ENCODE assay signal across 8 mouse cellular contexts in genomic region chr5:124113030-124113429, GRCm38 (mm10). TPM values are rescaled to one million over a fixed set of nuclear protein-coding genes. Genes with fewer than 3 reads are reported as not detected.
DNase-seq lines count a peak whose midpoint lies in the region; ATAC-seq lines count a peak whose summit lies in the region.

No protein-coding gene starts in this region.

- peak overlapping the region; percentile 84 for H3K4me3 ChIP-seq in embryonic facial prominence, embryonic 14.5 days (ENCODE audit: low read depth, low read length)
- H3K4me3 ChIP-seq in hindbrain, embryonic 10.5 days: peak overlapping the region; percentile 95
- H3K4me3 ChIP-seq in midbrain, embryonic 10.5 days: peak overlapping the region; percentile 96
- peak overlapping the region; percentile 97 for H3K4me3 ChIP-seq in stomach, embryonic 15.5 days (replicated peaks)

- peaks cover 8% of the 10 kb centered on the region for H3K36me3 ChIP-seq in embryonic facial prominence, embryonic 14.5 days (ENCODE audit: control insufficient read depth, insufficient read depth, low read length)
- peaks cover 23% of the 10 kb centered on the region for H3K36me3 ChIP-seq in hindbrain, embryonic 10.5 days
- peaks cover 17% of the 10 kb centered on the region for H3K36me3 ChIP-seq in midbrain, embryonic 10.5 days
- 0 out of 2 replicates have a peak, but pooled peaks cover 10% of the 10 kb centered on the region for H3K36me3 ChIP-seq in stomach, embryonic 15.5 days

- no peaks in the 10 kb centered on the region for H3K9me3 ChIP-seq in embryonic facial prominence, embryonic 14.5 days (ENCODE audit: control insufficient read depth, low read length)
- no peaks in the 10 kb centered on the region for H3K9me3 ChIP-seq in hindbrain, embryonic 10.5 days
- H3K9me3 ChIP-seq in midbrain, embryonic 10.5 days (replicated peaks): no peaks in the 10 kb centered on the region
- no peaks in the 10 kb centered on the region for H3K9me3 ChIP-seq in stomach, embryonic 15.5 days

- intact Hi-C loops in left cerebral cortex, postnatal 4 days (cut with DNase I): no loop called here

- no peak overlapping the region for H3K27ac ChIP-seq in embryonic facial prominence, embryonic 14.5 days (replicated peaks; ENCODE audit: low read depth, low read length)
- H3K27ac ChIP-seq in hindbrain, embryonic 10.5 days: peak overlapping the region; percentile 95
- peak overlapping the region; percentile 92 for H3K27ac ChIP-seq in midbrain, embryonic 10.5 days (replicated peaks)
- H3K27ac ChIP-seq in stomach, embryonic 15.5 days: peak overlapping the region; percentile 93

- no peaks in the 10 kb centered on the region for H3K27me3 ChIP-seq in embryonic facial prominence, embryonic 14.5 days (replicated peaks; ENCODE audit: control insufficient read depth, insufficient read depth, low read length)
- H3K27me3 ChIP-seq in hindbrain, embryonic 10.5 days (ENCODE audit: insufficient read depth, poor library complexity, severe bottlenecking): no peaks in the 10 kb centered on the region
- H3K27me3 ChIP-seq in midbrain, embryonic 10.5 days (ENCODE audit: low read depth, poor library complexity, severe bottlenecking): no peaks in the 10 kb centered on the region
- no peaks in the 10 kb centered on the region for H3K27me3 ChIP-seq in stomach, embryonic 15.5 days (replicated peaks)

- WGBS in embryonic facial prominence, embryonic 14.5 days: 18% methylated on average over 10 of the region's 14 CpGs
- 20% methylated on average over 14 of the region's 14 CpGs for WGBS in hindbrain, embryonic 10.5 days
- WGBS in midbrain, embryonic 10.5 days: 18% methylated on average over 14 of the region's 14 CpGs
- 16% methylated on average over 14 of the region's 14 CpGs for WGBS in stomach, embryonic 15.5 days

- H3K4me2 ChIP-seq in embryonic facial prominence, embryonic 14.5 days (ENCODE audit: low read depth, low read length): peak overlapping the region; percentile 94
- H3K4me2 ChIP-seq in stomach, embryonic 15.5 days: peak overlapping the region; percentile 93

- ATAC-seq in embryonic facial prominence, embryonic 14.5 days (ENCODE audit: low read depth): no peak
- ATAC-seq in stomach, embryonic 15.5 days (ENCODE audit: insufficient read depth, low FRiP score, low read depth): no peak

- peak; percentile 66 to 72 for DNase-seq in layer of hippocampus, adult 18-20 months (ENCODE audit: low spot score in 2 of 2)
- no peak for DNase-seq in layer of hippocampus, postnatal 25 days (ENCODE audit: extremely low spot score in 1 of 2, low spot score in 1 of 2)
- DNase-seq in adrenal gland, postnatal 10 days: peak; percentile 81
- DNase-seq in embryonic facial prominence, embryonic 14.5 days (ENCODE audit: low spot score): peak; percentile 33
- DNase-seq in hindbrain, embryonic 10.5 days (ENCODE audit: low spot score): peak; percentile 56
- peak; percentile 64 for DNase-seq in left cerebral cortex, postnatal 4 days
- peak; percentile 51 for DNase-seq in midbrain, embryonic 10.5 days (ENCODE audit: low spot score)

- H3K4me1 ChIP-seq in embryonic facial prominence, embryonic 14.5 days (ENCODE audit: control insufficient read depth, insufficient read depth, low read length): peaks cover 20% of the 10 kb centered on the region
- H3K4me1 ChIP-seq in hindbrain, embryonic 10.5 days (replicated peaks): peaks cover 50% of the 10 kb centered on the region
- H3K4me1 ChIP-seq in midbrain, embryonic 10.5 days: peaks cover 50% of the 10 kb centered on the region
- H3K4me1 ChIP-seq in stomach, embryonic 15.5 days: peaks cover 35% of the 10 kb centered on the region

- H3K9ac ChIP-seq in embryonic facial prominence, embryonic 14.5 days (ENCODE audit: low read depth, low read length): peak overlapping the region; percentile 80
- peak overlapping the region; percentile 69 for H3K9ac ChIP-seq in stomach, embryonic 15.5 days

RNA-seq across cellular contexts. Expression of gene Ogfod2, which starts 0.9 kb away (rescaled TPM):
- 10 to 100 TPM; 34.4 to 35.3 TPM for total RNA-seq in layer of hippocampus, adult 18-20 months (2021)
- total RNA-seq in layer of hippocampus, postnatal 25 days (2021): 10 to 100 TPM; 33.9 to 35.0 TPM
- total RNA-seq in adrenal gland, postnatal 10 days (2021): 10 to 100 TPM; 31.1 to 36.6 TPM
- 14.3 and 16.1 TPM in 2 replicates for polyA plus RNA-seq in embryonic facial prominence, embryonic 14.5 days (2014; fragmentation: Nextera tagmentation; extraction: Ambion mirVana)
- polyA plus RNA-seq in hindbrain, embryonic 10.5 days (2016; fragmentation: Nextera tagmentation; extraction: Ambion mirVana): 20.9 and 23.9 TPM in 2 replicates
- total RNA-seq in left cerebral cortex, postnatal 4 days (2021): 10 to 100 TPM; 32.5 to 34.1 TPM
- polyA plus RNA-seq in midbrain, embryonic 10.5 days (2016; fragmentation: Nextera tagmentation; extraction: Ambion mirVana): 18.1 TPM in 2 replicates
- polyA plus RNA-seq in stomach, embryonic 15.5 days (2015; fragmentation: Nextera tagmentation; extraction: Ambion mirVana): 24.2 and 25.7 TPM in 2 replicates

RNA-seq across cellular contexts. Expression of gene Arl6ip4, which starts 2.9 kb away (rescaled TPM):
- total RNA-seq in layer of hippocampus, adult 18-20 months (2021): 10 to 100 TPM; 48.3 to 54.6 TPM
- total RNA-seq in layer of hippocampus, postnatal 25 days (2021): 10 to 100 TPM; 44.9 to 45.8 TPM
- 10 to 100 TPM; 56.0 to 58.1 TPM for total RNA-seq in adrenal gland, postnatal 10 days (2021)
- polyA plus RNA-seq in embryonic facial prominence, embryonic 14.5 days (2014; fragmentation: Nextera tagmentation; extraction: Ambion mirVana): 76.5 and 77.5 TPM in 2 replicates
- polyA plus RNA-seq in hindbrain, embryonic 10.5 days (2016; fragmentation: Nextera tagmentation; extraction: Ambion mirVana): 117 and 126 TPM in 2 replicates
- total RNA-seq in left cerebral cortex, postnatal 4 days (2021): 10 to 100 TPM; 58.1 to 59.9 TPM
- 123 and 132 TPM in 2 replicates for polyA plus RNA-seq in midbrain, embryonic 10.5 days (2016; fragmentation: Nextera tagmentation; extraction: Ambion mirVana)
- 101 and 102 TPM in 2 replicates for polyA plus RNA-seq in stomach, embryonic 15.5 days (2015; fragmentation: Nextera tagmentation; extraction: Ambion mirVana)

RNA-seq across cellular contexts. Expression of gene Abcb9, which starts 17.4 kb away (rescaled TPM):
- 10 to 100 TPM; 30.6 to 33.4 TPM for total RNA-seq in layer of hippocampus, adult 18-20 months (2021)
- 10 to 100 TPM; 29.3 to 33.8 TPM for total RNA-seq in layer of hippocampus, postnatal 25 days (2021)
- total RNA-seq in adrenal gland, postnatal 10 days (2021): 10 to 100 TPM in 1 of 2 experiments, 1 to 10 TPM in 1; 9.9 to 13.4 TPM
- polyA plus RNA-seq in embryonic facial prominence, embryonic 14.5 days (2014; fragmentation: Nextera tagmentation; extraction: Ambion mirVana): 2.1 and 2.3 TPM in 2 replicates
- polyA plus RNA-seq in hindbrain, embryonic 10.5 days (2016; fragmentation: Nextera tagmentation; extraction: Ambion mirVana): 1.3 and 1.9 TPM in 2 replicates
- total RNA-seq in left cerebral cortex, postnatal 4 days (2021): 10 to 100 TPM; 26.5 to 28.8 TPM
- 0.54 and 1.1 TPM in 2 replicates for polyA plus RNA-seq in midbrain, embryonic 10.5 days (2016; fragmentation: Nextera tagmentation; extraction: Ambion mirVana)
- 3.4 TPM in 2 replicates for polyA plus RNA-seq in stomach, embryonic 15.5 days (2015; fragmentation: Nextera tagmentation; extraction: Ambion mirVana)

Comparison
In these comparisons a context has a peak if more than half of its experiments do, and no peak if none do; other contexts are left out.
1. DNase-seq: peak in layer of hippocampus, adult 18-20 months (2 of 2), adrenal gland, postnatal 10 days (single experiment), embryonic facial prominence, embryonic 14.5 days (single experiment), hindbrain, embryonic 10.5 days (single experiment), left cerebral cortex, postnatal 4 days (single experiment) and midbrain, embryonic 10.5 days (single experiment); none in layer of hippocampus, postnatal 25 days (0 of 2).
2. Peak in every context shown above with its lines, with median percentiles within 50 percentile points of each other: H3K4me3 ChIP-seq.